Mouse (Mus musculus): ENCODE data around the gene Ms4a4a.

Gene Ms4a4a

DNA sequence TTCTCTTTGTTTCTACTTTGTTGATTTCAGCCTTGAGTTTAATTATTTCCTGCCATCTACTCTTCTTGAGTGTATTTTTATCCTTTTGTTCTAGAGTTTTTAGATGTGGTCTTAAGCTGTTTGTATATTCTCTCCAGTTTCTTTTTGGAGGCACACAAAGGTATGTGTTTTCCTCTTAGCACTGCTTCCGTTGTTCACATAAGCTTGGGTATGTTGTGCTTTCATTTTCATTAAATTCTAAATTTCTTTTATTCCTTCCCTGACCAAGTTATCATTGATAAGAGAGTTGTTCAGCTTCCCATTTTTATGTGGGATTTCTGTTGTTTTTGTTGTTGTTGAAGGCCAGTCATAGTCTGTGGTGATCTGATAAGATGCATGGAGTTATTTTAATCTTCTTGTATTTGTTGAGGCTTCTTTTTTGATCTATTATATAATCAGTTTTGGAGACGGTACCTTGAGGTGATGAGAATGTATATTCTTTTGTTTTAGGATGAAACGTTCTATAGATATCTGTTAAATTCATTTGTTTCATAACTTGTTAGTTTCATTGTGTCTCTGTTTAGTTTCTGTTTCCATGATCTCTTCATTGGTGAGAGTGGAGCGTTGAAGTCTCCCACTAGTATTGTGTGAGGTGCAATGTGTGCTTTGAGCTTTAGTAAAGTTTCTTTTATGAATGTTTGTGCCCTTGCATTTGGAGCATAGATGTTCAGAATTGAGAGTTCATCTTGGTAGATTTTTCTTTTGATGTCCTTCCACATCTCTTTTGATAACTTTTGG lies 59.9 kb downstream of the Ms4a4a start:
- no peak for DNase-seq

Measured in right cerebral cortex, adult 18-20 months (tissue).